ENCODE assay signal across 16 mouse cellular contexts in the genomic region with DNA sequence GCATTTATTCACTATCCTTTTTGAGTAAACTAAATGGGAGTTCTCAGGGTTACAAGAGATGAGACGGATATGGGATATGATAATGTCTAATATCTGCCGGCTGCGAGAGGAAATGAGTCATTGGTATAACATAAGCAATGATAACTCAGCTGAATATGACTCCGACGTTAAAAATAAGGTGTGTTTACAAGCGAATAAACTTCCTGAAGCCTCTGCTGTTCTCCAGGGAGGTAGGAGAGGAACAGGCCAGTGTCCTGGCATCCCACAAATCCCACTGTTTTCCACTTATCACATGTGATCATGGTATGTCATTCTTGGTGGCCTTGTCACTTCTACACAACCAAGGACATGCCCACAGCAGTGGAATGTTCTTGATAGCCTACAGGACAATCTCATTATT.
"Had no signal": no experiment of that assay in that cellular context is flagged by ENCODE, and none has a peak within 500 bp of the region (broad histone marks: within the 10 kb centered on the region; RNA-seq: fewer than 3 reads in every experiment).

No protein-coding gene starts in this region.

- DNase-seq: kidney, adult 11 months; kidney, adult 8-10 months; kidney, postnatal 10 days; kidney, postnatal 36 days; layer of hippocampus, postnatal 36 days; liver, postnatal 0 days; thymus, postnatal 25 days had no signal

- H3K4me2 ChIP-seq: kidney, embryonic 15.5 days; midbrain, embryonic 13.5 days; neural tube, embryonic 13.5 days had no signal

- H3K9ac ChIP-seq: kidney, embryonic 15.5 days; liver, embryonic 14.5 days; liver, postnatal 0 days; midbrain, embryonic 13.5 days; neural tube, embryonic 13.5 days had no signal

- H3K4me3 ChIP-seq: kidney, embryonic 15.5 days; left cerebral cortex, adult 2 months; megakaryocyte, embryonic 14.5 days; midbrain, embryonic 10.5 days; midbrain, embryonic 13.5 days; myocyte; neural tube, embryonic 13.5 days had no signal

- H3K27me3 ChIP-seq: kidney, embryonic 15.5 days; megakaryocyte, embryonic 14.5 days; neural tube, embryonic 13.5 days had no signal

- H3K27ac ChIP-seq: kidney, embryonic 15.5 days; left cerebral cortex, adult 2 months; liver, embryonic 14.5 days; midbrain, embryonic 10.5 days; midbrain, embryonic 13.5 days; neural tube, embryonic 13.5 days had no signal

- H3K36me3 ChIP-seq: kidney, embryonic 15.5 days; midbrain, embryonic 10.5 days; midbrain, embryonic 13.5 days; neural tube, embryonic 13.5 days had no signal

- H3K9me3 ChIP-seq: megakaryocyte, embryonic 14.5 days; neural tube, embryonic 13.5 days had no signal

- ATAC-seq: liver, postnatal 0 days; midbrain, embryonic 13.5 days; midbrain, embryonic 16.5 days had no signal

- H3K4me1 ChIP-seq: kidney, embryonic 15.5 days; megakaryocyte, embryonic 14.5 days; midbrain, embryonic 13.5 days; neural tube, embryonic 13.5 days had no signal
